Mouse (Mus musculus) limb, embryonic 11.5 days (tissue): ENCODE results near the gene Gm815. TPM values are rescaled to one million over a fixed set of nuclear protein-coding genes. Genes with fewer than 3 reads are reported as not detected.

Source experiments
- ATAC-seq: fragments of 200-750 bp; cut with Nextera tagmentation; 2 replicates; pipeline ENCODE4 v1.8.0; 2017; ENCODE audit warnings: low read depth; ENCODE audit not compliant: insufficient number of reproducible peaks, low FRiP score, low TSS enrichment
- DNase-seq: peaks from one replicate; pipeline ENCODE4 v3.0.0-alpha.2; 2015; ENCODE audit warnings: low spot score
- H3K27ac ChIP-seq: fragments of 300-500 bp; sonication (generic); replicated peaks from 2 replicates; pipeline ENCODE4 v1.5.1; 2014; ENCODE audit warnings: low read depth, mild to moderate bottlenecking, low read length
- H3K27me3 ChIP-seq: fragments of 300-500 bp; sonication (generic); 2 replicates; pipeline ENCODE4 v1.6.1; 2014; ENCODE audit warnings: mild to moderate bottlenecking, low read length, mixed read lengths; ENCODE audit not compliant: control insufficient read depth, insufficient read depth
- H3K36me3 ChIP-seq: fragments of 300-500 bp; sonication (generic); 2 replicates; pipeline ENCODE4 v1.6.1; 2014; ENCODE audit warnings: mild to moderate bottlenecking, low read length, moderate library complexity, mixed read lengths; ENCODE audit not compliant: control insufficient read depth, insufficient read depth
- H3K4me1 ChIP-seq: fragments of 300-500 bp; sonication (generic); 2 replicates; pipeline ENCODE4 v1.6.1; 2014; ENCODE audit warnings: low read length, mixed read lengths; ENCODE audit not compliant: control insufficient read depth, insufficient read depth
- H3K4me2 ChIP-seq: fragments of 300-500 bp; sonication (generic); 2 replicates; pipeline ENCODE4 v1.6.1; 2014; ENCODE audit warnings: low read depth, mild to moderate bottlenecking, moderate library complexity; ENCODE audit not compliant: severe bottlenecking
- H3K4me3 ChIP-seq: fragments of 300-500 bp; sonication (generic); 2 replicates; pipeline ENCODE4 v1.5.1; 2014; ENCODE audit warnings: low read depth, low read length
- H3K9ac ChIP-seq: fragments of 300-500 bp; sonication (generic); 2 replicates; pipeline ENCODE4 v1.6.1; 2014; ENCODE audit warnings: mild to moderate bottlenecking, low read length
- H3K9me3 ChIP-seq: fragments of 300-500 bp; sonication (generic); 2 replicates; pipeline ENCODE4 v1.6.1; 2016; ENCODE audit warnings: low read length; ENCODE audit not compliant: control insufficient read depth
- WGBS: fragments of 180-500 bp; shearing (Covaris S2); extraction: QIAGEN DNeasy Blood & Tissue Kit; methylation state at CpG from one replicate; pipeline ENCODE4 v1.1.7; 2014; 5-methylcytosine and 5-hydroxymethylcytosine counted together
- polyA plus RNA-seq: library from polyadenylated mRNA; unstranded; fragments of >200 nt; fragmentation: Nextera tagmentation; extraction: Ambion mirVana; gene quantifications from 2 replicates; pipeline ENCODE4 v1.2.1, GENCODE M21; 2014

The Gm815 gene
- polyA plus RNA-seq, 1 experiment from 2014 or later: not detected

DNA sequence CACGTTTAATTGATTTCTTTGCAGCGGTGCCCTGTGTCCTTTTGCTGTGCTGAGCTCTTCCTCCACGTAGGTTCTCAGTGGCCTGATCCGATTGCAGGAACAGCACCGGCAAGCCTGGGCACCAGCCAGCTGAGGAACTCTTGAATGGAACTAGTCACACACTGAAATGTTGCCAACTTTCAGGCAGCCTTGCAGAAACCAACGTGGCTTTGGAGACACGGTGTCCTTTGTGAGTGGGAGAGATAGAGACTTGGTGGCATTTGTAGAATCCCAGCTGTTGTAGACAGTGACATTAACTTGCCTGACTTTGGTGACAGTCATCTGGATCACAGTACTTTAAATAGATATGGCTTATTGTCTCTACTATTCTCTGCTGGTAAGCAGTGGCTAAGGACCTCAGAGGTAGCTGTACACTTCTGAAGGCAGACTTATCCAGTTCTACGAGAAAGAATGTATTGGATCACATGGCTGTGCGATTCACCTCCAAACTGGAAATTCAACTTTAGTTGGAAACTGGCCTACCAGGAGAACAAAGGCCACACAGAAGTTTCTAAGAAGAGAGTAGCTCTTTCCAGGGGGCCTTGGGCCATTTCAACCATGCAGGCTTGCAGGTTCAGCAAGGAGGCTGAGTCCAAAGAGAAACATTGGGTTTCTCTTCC lies 5.8 kb downstream of the Gm815 start:
- Histone ChIP-seq H3K27ac (no peak overlapping the region), H3K4me3 (no peak overlapping the region), H3K36me3 (no peaks in the 10 kb centered on the region), H3K4me1 (no peaks in the 10 kb centered on the region), H3K4me2 (no peak overlapping the region), H3K27me3 (no peaks in the 10 kb centered on the region), H3K9me3 (no peaks in the 10 kb centered on the region), H3K9ac (no peak overlapping the region)
- DNase-seq (no peak), ATAC-seq (no peak)
- WGBS: 85% methylated on average over 9 of the region's 9 CpGs

DNA sequence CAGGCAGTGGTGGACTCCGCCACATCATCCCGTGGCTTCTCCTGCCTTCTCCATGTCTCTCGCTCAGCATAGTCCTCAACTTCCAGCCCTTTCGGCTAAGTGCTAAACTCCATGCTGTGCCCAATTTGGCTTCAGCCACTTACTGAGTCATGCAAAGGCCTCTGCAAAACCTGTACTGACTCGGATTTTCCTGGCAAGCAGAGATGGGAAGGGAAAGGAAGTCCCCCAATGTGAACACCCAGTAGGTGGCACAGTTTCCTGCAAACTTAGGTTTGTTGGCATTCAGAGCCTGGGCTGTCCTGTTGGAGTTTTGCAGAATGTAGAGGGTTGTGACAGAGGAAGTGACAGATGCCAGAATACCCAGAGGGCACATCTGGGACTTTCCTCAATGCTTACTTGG lies 7.2 kb downstream of the Gm815 start:
- DNase-seq: no peak
- WGBS: 49% methylated on average over 5 of the region's 5 CpGs

DNA sequence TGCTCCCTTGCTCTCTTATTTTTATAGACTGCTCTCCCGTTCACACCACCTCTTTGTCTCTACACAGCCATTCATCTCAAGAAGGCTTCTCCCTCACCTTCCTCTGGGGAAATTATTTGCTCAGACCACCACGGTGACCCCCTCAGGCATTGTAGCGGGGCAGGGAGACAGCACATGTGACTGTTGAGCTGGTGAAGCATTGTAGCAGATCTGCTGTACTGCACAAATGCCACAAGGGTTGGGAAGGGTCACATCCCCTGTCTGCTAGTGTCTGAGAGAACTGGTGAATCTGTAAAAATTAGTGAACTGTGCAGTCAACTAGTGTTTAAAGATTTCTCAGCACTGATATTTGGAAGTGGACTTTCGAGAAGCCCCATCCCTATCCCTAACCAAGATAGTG lies 16.5 kb downstream of the Gm815 start:
- DNase-seq (no peak), ATAC-seq (no peak)
- H3K9me3 ChIP-seq: no peaks in the 10 kb centered on the region
- H3K27ac ChIP-seq: no peak overlapping the region
- H3K4me2 ChIP-seq: no peak overlapping the region
- no peak overlapping the region for H3K9ac ChIP-seq
- H3K4me3 ChIP-seq: no peak overlapping the region
- H3K27me3 ChIP-seq: no peaks in the 10 kb centered on the region
- no peaks in the 10 kb centered on the region for H3K36me3 ChIP-seq
- no peaks in the 10 kb centered on the region for H3K4me1 ChIP-seq
- WGBS: 56% methylated on average over 4 of the region's 4 CpGs

More for the DNA sequence above, 7.2 kb downstream of the Gm815 start:
- Histone ChIP-seq H3K9ac (no peak overlapping the region), H3K9me3 (no peaks in the 10 kb centered on the region), H3K4me2 (no peak overlapping the region), H3K27me3 (no peaks in the 10 kb centered on the region), H3K4me1 (no peaks in the 10 kb centered on the region), H3K4me3 (no peak overlapping the region), H3K27ac (no peak overlapping the region), H3K36me3 (no peaks in the 10 kb centered on the region)
- ATAC-seq: no peak

DNA sequence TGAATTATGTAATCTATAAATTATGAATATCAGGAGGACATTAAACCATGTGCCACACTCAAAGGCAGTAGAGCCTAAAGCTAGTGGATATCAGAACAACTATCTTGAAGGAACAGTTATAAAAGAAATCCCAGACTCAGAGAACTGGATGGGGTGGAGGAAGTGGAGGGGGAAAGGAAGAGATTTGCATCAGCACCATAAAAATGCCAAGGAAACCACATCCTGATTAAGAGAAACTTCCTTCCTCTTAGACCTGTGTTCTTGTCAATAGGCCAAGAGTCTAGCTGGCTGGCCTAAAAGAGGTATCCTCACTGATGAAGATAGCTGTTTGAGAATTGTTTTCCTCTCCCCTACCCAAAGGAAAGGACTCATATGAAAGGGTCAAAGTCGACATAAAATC lies 28.6 kb downstream of the Gm815 start:
- no peak for ATAC-seq
- Histone ChIP-seq H3K4me2 (no peak overlapping the region), H3K9me3 (no peaks in the 10 kb centered on the region), H3K27ac (no peak overlapping the region), H3K4me3 (no peak overlapping the region), H3K27me3 (no peaks in the 10 kb centered on the region), H3K4me1 (no peaks in the 10 kb centered on the region), H3K36me3 (no peaks in the 10 kb centered on the region), H3K9ac (no peak overlapping the region)
- DNase-seq: no peak
- 54% methylated on average over 1 of the region's 1 CpGs for WGBS

DNA sequence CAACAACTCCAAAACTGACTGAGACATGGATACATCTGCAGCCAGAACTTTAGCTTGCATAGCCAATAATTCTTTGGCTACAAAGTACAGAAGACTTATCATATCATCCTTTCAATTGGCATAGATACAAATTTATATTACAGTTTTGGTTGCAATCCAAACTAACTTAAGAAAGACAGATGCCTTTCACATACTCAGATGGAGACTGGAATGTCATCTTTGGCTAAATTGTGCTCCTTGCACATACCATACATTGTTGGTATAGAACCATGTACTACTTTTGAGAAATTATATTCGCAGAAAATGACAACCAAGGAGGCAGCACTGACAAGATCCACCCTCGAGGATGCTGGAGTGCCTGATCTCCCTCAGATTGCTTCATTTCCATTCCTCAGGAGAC lies 35.1 kb downstream of the Gm815 start:
- Histone ChIP-seq H3K4me1 (no peaks in the 10 kb centered on the region), H3K9me3 (no peaks in the 10 kb centered on the region), H3K4me2 (no peak overlapping the region), H3K27ac (no peak overlapping the region), H3K36me3 (no peaks in the 10 kb centered on the region), H3K27me3 (no peaks in the 10 kb centered on the region), H3K9ac (no peak overlapping the region), H3K4me3 (no peak overlapping the region)
- 76% methylated on average over 2 of the region's 2 CpGs for whole genome bisulfite sequencing
- ATAC-seq: no peak
- no peak for DNase-seq

DNA sequence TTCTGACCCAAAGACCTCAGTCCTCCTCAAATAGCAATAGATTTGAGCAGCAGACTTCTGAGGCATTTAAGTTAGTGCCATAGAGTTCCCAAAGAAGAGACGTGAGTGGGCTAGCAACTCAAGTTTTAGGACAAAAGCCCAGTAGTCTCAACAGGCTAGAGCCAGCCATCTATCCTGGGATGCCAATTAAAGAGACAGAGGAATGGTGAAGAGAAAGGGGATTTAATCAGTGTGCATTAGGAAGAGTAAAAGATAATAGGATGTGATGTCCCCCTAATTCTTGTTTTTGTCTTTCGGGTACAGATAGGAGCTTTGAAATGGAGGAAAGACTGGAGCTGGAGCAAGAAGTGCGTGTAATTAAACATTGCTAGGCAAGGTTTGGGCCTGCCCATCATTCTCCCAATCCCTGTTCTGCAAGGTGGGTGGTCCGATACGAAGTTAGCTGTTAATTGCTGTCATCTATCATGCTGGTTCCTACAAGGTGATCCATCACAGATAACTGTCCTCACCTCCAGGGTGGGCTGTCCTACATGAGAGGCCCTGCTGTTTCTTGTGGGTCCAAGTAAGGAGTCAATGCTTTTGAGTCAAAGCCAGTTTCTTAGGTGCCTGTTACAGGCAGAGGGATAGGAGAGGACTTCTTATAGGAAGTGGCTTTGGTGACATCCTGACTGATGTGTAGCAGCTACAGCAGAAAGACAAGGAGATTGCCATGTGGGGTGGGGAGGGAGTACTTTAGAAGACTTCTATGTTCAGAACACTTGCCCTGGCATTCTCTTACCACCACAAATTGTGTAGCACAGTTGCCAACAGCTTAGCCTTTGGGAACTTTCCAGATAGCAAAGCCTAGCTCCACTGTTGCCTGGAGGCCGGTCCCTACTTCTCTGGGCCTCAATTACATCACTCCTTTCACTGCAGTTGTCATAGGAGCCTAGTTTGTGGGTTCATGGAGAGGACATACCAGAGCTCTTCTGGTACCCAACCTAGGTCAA lies 44.9 kb downstream of the Gm815 start:
- no peak overlapping the region for H3K4me2 ChIP-seq
- no peaks in the 10 kb centered on the region for H3K9me3 ChIP-seq
- no peak overlapping the region for H3K27ac ChIP-seq
- no peak overlapping the region for H3K4me3 ChIP-seq
- no peaks in the 10 kb centered on the region for H3K27me3 ChIP-seq
- H3K36me3 ChIP-seq: no peaks in the 10 kb centered on the region
- no peak overlapping the region for H3K9ac ChIP-seq
- 36% methylated on average over 6 of the region's 6 CpGs for WGBS
- ATAC-seq: no peak
- H3K4me1 ChIP-seq: no peaks in the 10 kb centered on the region
- no peak for DNase-seq

DNA sequence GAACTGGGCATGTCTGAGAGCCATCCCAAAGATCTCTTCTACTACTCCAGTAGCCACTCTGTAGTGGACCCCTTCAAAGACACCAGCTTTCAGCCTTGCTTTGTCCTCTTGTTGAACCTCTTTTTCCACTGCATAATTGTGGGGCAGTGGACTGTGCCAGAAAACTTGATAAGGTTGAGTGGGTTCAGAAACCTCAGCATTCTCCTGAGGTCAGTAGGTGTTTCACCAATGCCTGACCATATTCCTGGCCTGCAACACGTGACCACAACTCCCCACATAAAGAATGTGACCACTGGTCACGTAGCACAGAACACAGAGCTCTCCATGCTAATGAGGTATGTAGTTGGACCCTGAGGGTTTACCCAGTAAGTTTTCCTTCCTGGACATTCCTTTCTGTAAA lies 48.5 kb downstream of the Gm815 start:
- no peak overlapping the region for H3K4me2 ChIP-seq
- no peak overlapping the region for H3K27ac ChIP-seq
- WGBS: 76% methylated on average over 2 of the region's 2 CpGs
- H3K9me3 ChIP-seq: no peaks in the 10 kb centered on the region
- H3K9ac ChIP-seq: no peak overlapping the region
- H3K36me3 ChIP-seq: no peaks in the 10 kb centered on the region
- DNase-seq (no peak), ATAC-seq (no peak)
- no peaks in the 10 kb centered on the region for H3K4me1 ChIP-seq
- no peak overlapping the region for H3K4me3 ChIP-seq
- H3K27me3 ChIP-seq: no peaks in the 10 kb centered on the region
